Mouse (Mus musculus): ENCODE results near the gene Pxdn.

Pxdn gene

GRCm38 (mm10) chr12:30024264-30024825 is 86.9 kb downstream of the Pxdn start:
- no peak for DNase-seq (ENCODE audit: low read depth, low spot score)

GRCm38 (mm10) chr12:30027721-30028340 is 90.4 kb downstream of the Pxdn start:
- no peak for DNase-seq (ENCODE audit: low read depth, low spot score)

GRCm38 (mm10) chr12:30029111-30029510 is 91.7 kb downstream of the Pxdn start:
- no peak for DNase-seq (ENCODE audit: low read depth, low spot score)

GRCm38 (mm10) chr12:30030571-30030970 is 93.2 kb downstream of the Pxdn start:
- DNase-seq (ENCODE audit: low read depth, low spot score) = no peak

- DNase-seq (ENCODE audit: low read depth, low spot score) = no peak
Observed at GRCm38 (mm10) chr12:30034681-30035080, 97.3 kb downstream of the Pxdn start.

GRCm38 (mm10) chr12:30035406-30035805 is 98.0 kb downstream of the Pxdn start:
- DNase-seq (ENCODE audit: low read depth, low spot score) = no peak

GRCm38 (mm10) chr12:30035841-30036568 is 98.6 kb downstream of the Pxdn start:
- no peak for DNase-seq (ENCODE audit: low read depth, low spot score)

GRCm38 (mm10) chr12:30036569-30037055 is 99.2 kb downstream of the Pxdn start:
- no peak for DNase-seq (ENCODE audit: low read depth, low spot score)

- DNase-seq (ENCODE audit: low read depth, low spot score) = no peak
Observed at GRCm38 (mm10) chr12:30039565-30039964, 102.2 kb downstream of the Pxdn start.

GRCm38 (mm10) chr12:30040150-30040549 is 102.7 kb downstream of the Pxdn start:
- no peak for DNase-seq (ENCODE audit: low read depth, low spot score)

GRCm38 (mm10) chr12:30048848-30049247 is 111.4 kb downstream of the Pxdn start:
- no peak for DNase-seq (ENCODE audit: low read depth, low spot score)

GRCm38 (mm10) chr12:30049818-30050217 is 112.4 kb downstream of the Pxdn start:
- DNase-seq (ENCODE audit: low read depth, low spot score) = no peak

- DNase-seq (ENCODE audit: low read depth, low spot score) = no peak
Observed at GRCm38 (mm10) chr12:30050235-30050634, 112.8 kb downstream of the Pxdn start.

- no peak for DNase-seq (ENCODE audit: low read depth, low spot score)
Observed at GRCm38 (mm10) chr12:30054761-30055540, 117.5 kb downstream of the Pxdn start.

GRCm38 (mm10) chr12:30058044-30058443 is 120.6 kb downstream of the Pxdn start:
- DNase-seq (ENCODE audit: low read depth, low spot score) = no peak

GRCm38 (mm10) chr12:30061503-30062117 is 124.2 kb downstream of the Pxdn start:
- DNase-seq (ENCODE audit: low read depth, low spot score) = no peak

GRCm38 (mm10) chr12:30062118-30062505 is 124.7 kb downstream of the Pxdn start:
- DNase-seq (ENCODE audit: low read depth, low spot score) = no peak
